Mouse (Mus musculus): Measurements from ENCODE around the gene Rdh5. TPM values are rescaled to one million over a fixed set of nuclear protein-coding genes. Genes with fewer than 3 reads are reported as not detected.
A peak's percentile ranks its signal among the peaks of the same experiment; 100 is the strongest.

Gene Rdh5
- polyA plus RNA-seq, 1 experiment from 2014 or later = 15.2 TPM

- Histone ChIP-seq H3K27me3 (ENCODE audit: control insufficient read depth, insufficient read depth, low read length) (no peaks in the 10 kb centered on the region), H3K4me3 (replicated peaks; ENCODE audit: low read depth, low read length) (peak overlapping the region; percentile 66), H3K4me2 (ENCODE audit: low read length) (peak overlapping the region; percentile 77), H3K4me1 (ENCODE audit: control insufficient read depth, insufficient read depth, low read length) (0 out of 2 replicates have a peak, but pooled peaks cover 3% of the 10 kb centered on the region), H3K9ac (replicated peaks; ENCODE audit: low read length) (no peak overlapping the region), H3K36me3 (ENCODE audit: control insufficient read depth, insufficient read depth, low read length) (no peaks in the 10 kb centered on the region), H3K9me3 (ENCODE audit: control insufficient read depth, low read length) (no peaks in the 10 kb centered on the region), H3K27ac (replicated peaks; ENCODE audit: low read depth, low read length) (no peak overlapping the region)
- WGBS = 50% methylated on average over 13 of the region's 13 CpGs
- DNase-seq (peak; percentile 47), ATAC-seq (ENCODE audit: low FRiP score, low TSS enrichment) (no peak)
Measured at GRCm38 (mm10) chr10:128908778-128909448, 13.8 kb downstream of the Rdh5 start.

GRCm38 (mm10) chr10:128904812-128905211, 17.9 kb downstream of the Rdh5 start:
- Histone ChIP-seq H3K4me3 (replicated peaks; ENCODE audit: low read depth, low read length) (no peak overlapping the region), H3K4me2 (ENCODE audit: low read length) (no peak overlapping the region), H3K9ac (replicated peaks; ENCODE audit: low read length) (no peak overlapping the region), H3K9me3 (ENCODE audit: control insufficient read depth, low read length) (no peaks in the 10 kb centered on the region), H3K36me3 (ENCODE audit: control insufficient read depth, insufficient read depth, low read length) (no peaks in the 10 kb centered on the region), H3K27ac (replicated peaks; ENCODE audit: low read depth, low read length) (no peak overlapping the region), H3K4me1 (ENCODE audit: control insufficient read depth, insufficient read depth, low read length) (no peaks in the 10 kb centered on the region), H3K27me3 (ENCODE audit: control insufficient read depth, insufficient read depth, low read length) (no peaks in the 10 kb centered on the region)
- ATAC-seq (ENCODE audit: low FRiP score, low TSS enrichment) (no peak), DNase-seq (no peak)
- WGBS = 74% methylated on average over 5 of the region's 5 CpGs

- DNase-seq = no peak
- H3K9me3 ChIP-seq (ENCODE audit: control insufficient read depth, low read length) = no peaks in the 10 kb centered on the region
- no peak overlapping the region for H3K9ac ChIP-seq (replicated peaks; ENCODE audit: low read length)
- WGBS = 79% methylated on average over 3 of the region's 3 CpGs
- H3K4me3 ChIP-seq (replicated peaks; ENCODE audit: low read depth, low read length) = no peak overlapping the region
- H3K4me2 ChIP-seq (ENCODE audit: low read length) = no peak overlapping the region
- H3K27ac ChIP-seq (replicated peaks; ENCODE audit: low read depth, low read length) = no peak overlapping the region
- ATAC-seq (ENCODE audit: low FRiP score, low TSS enrichment) = no peak
- no peaks in the 10 kb centered on the region for H3K4me1 ChIP-seq (ENCODE audit: control insufficient read depth, insufficient read depth, low read length)
- H3K36me3 ChIP-seq (ENCODE audit: control insufficient read depth, insufficient read depth, low read length) = no peaks in the 10 kb centered on the region
- H3K27me3 ChIP-seq (ENCODE audit: control insufficient read depth, insufficient read depth, low read length) = no peaks in the 10 kb centered on the region
Measured at GRCm38 (mm10) chr10:128902409-128902988, 20.2 kb downstream of the Rdh5 start.

- 87% methylated on average over 1 of the region's 1 CpGs for WGBS
- Histone ChIP-seq H3K4me3 (replicated peaks; ENCODE audit: low read depth, low read length) (no peak overlapping the region), H3K9me3 (ENCODE audit: control insufficient read depth, low read length) (no peaks in the 10 kb centered on the region), H3K27ac (replicated peaks; ENCODE audit: low read depth, low read length) (no peak overlapping the region), H3K27me3 (ENCODE audit: control insufficient read depth, insufficient read depth, low read length) (peaks cover 5% of the 10 kb centered on the region; the same call in 1 of the 2 replicates), H3K4me2 (ENCODE audit: low read length) (no peak overlapping the region), H3K36me3 (ENCODE audit: control insufficient read depth, insufficient read depth, low read length) (no peaks in the 10 kb centered on the region), H3K9ac (replicated peaks; ENCODE audit: low read length) (no peak overlapping the region), H3K4me1 (ENCODE audit: control insufficient read depth, insufficient read depth, low read length) (no peaks in the 10 kb centered on the region)
- DNase-seq (no peak), ATAC-seq (ENCODE audit: low FRiP score, low TSS enrichment) (no peak)
Measured at GRCm38 (mm10) chr10:128901409-128901808, 21.3 kb downstream of the Rdh5 start.

- no peaks in the 10 kb centered on the region for H3K36me3 ChIP-seq (ENCODE audit: control insufficient read depth, insufficient read depth, low read length)
- H3K9me3 ChIP-seq (ENCODE audit: control insufficient read depth, low read length) = no peaks in the 10 kb centered on the region
- DNase-seq (no peak), ATAC-seq (ENCODE audit: low FRiP score, low TSS enrichment) (no peak)
- peaks cover 11% of the 10 kb centered on the region for H3K27me3 ChIP-seq (ENCODE audit: control insufficient read depth, insufficient read depth, low read length)
- H3K9ac ChIP-seq (replicated peaks; ENCODE audit: low read length) = no peak within 1 kb of the TSS
- H3K4me1 ChIP-seq (ENCODE audit: control insufficient read depth, insufficient read depth, low read length) = no peaks in the 10 kb centered on the region
- no peak within 1 kb of the TSS for H3K4me2 ChIP-seq (ENCODE audit: low read length)
- WGBS = 85% methylated on average over 3 of the region's 3 CpGs
- H3K27ac ChIP-seq (replicated peaks; ENCODE audit: low read depth, low read length) = no peak within 1 kb of the TSS
- H3K4me3 ChIP-seq (replicated peaks; ENCODE audit: low read depth, low read length) = no peak within 1 kb of the TSS
Measured at GRCm38 (mm10) chr10:128900698-128901097, 22.0 kb downstream of the Rdh5 start, which contains the start of gene Cd63. TSS of gene Cd63 (plus strand) at chr10:128900989.

GRCm38 (mm10) chr10:128899759-128900490, 22.8 kb downstream of the Rdh5 start:
- Histone ChIP-seq H3K27me3 (ENCODE audit: control insufficient read depth, insufficient read depth, low read length) (peaks cover 11% of the 10 kb centered on the region), H3K4me2 (ENCODE audit: low read length) (no peak overlapping the region), H3K4me3 (replicated peaks; ENCODE audit: low read depth, low read length) (no peak overlapping the region), H3K27ac (replicated peaks; ENCODE audit: low read depth, low read length) (no peak overlapping the region), H3K4me1 (ENCODE audit: control insufficient read depth, insufficient read depth, low read length) (no peaks in the 10 kb centered on the region), H3K9me3 (ENCODE audit: control insufficient read depth, low read length) (no peaks in the 10 kb centered on the region), H3K36me3 (ENCODE audit: control insufficient read depth, insufficient read depth, low read length) (no peaks in the 10 kb centered on the region), H3K9ac (replicated peaks; ENCODE audit: low read length) (no peak overlapping the region)
- WGBS = 86% methylated on average over 6 of the region's 6 CpGs
- ATAC-seq (ENCODE audit: low FRiP score, low TSS enrichment) = no peak
- DNase-seq = no peak

- Histone ChIP-seq H3K36me3 (ENCODE audit: control insufficient read depth, insufficient read depth, low read length) (no peaks in the 10 kb centered on the region), H3K9me3 (ENCODE audit: control insufficient read depth, low read length) (no peaks in the 10 kb centered on the region), H3K4me3 (replicated peaks; ENCODE audit: low read depth, low read length) (no peak overlapping the region), H3K4me2 (ENCODE audit: low read length) (no peak overlapping the region), H3K9ac (replicated peaks; ENCODE audit: low read length) (no peak overlapping the region), H3K27ac (replicated peaks; ENCODE audit: low read depth, low read length) (no peak overlapping the region), H3K4me1 (ENCODE audit: control insufficient read depth, insufficient read depth, low read length) (peaks cover 7% of the 10 kb centered on the region; the same call in 1 of the 2 replicates), H3K27me3 (ENCODE audit: control insufficient read depth, insufficient read depth, low read length) (peaks cover 11% of the 10 kb centered on the region)
- no peak for ATAC-seq (ENCODE audit: low FRiP score, low TSS enrichment)
- 21% methylated on average over 1 of the region's 1 CpGs for WGBS
- DNase-seq = no peak
Measured at GRCm38 (mm10) chr10:128897501-128897900, 25.2 kb downstream of the Rdh5 start.

- WGBS = 63% methylated on average over 1 of the region's 1 CpGs
- H3K9me3 ChIP-seq (ENCODE audit: control insufficient read depth, low read length) = no peaks in the 10 kb centered on the region
- H3K27ac ChIP-seq (replicated peaks; ENCODE audit: low read depth, low read length) = no peak overlapping the region
- ATAC-seq (ENCODE audit: low FRiP score, low TSS enrichment) = no peak
- no peak overlapping the region for H3K9ac ChIP-seq (replicated peaks; ENCODE audit: low read length)
- H3K4me3 ChIP-seq (replicated peaks; ENCODE audit: low read depth, low read length) = no peak overlapping the region
- no peaks in the 10 kb centered on the region for H3K36me3 ChIP-seq (ENCODE audit: control insufficient read depth, insufficient read depth, low read length)
- peaks cover 9% of the 10 kb centered on the region; the same call in 1 of the 2 replicates for H3K4me1 ChIP-seq (ENCODE audit: control insufficient read depth, insufficient read depth, low read length)
- peak overlapping the region; percentile 7 for H3K4me2 ChIP-seq (ENCODE audit: low read length)
- no peak for DNase-seq
- peaks cover 11% of the 10 kb centered on the region for H3K27me3 ChIP-seq (ENCODE audit: control insufficient read depth, insufficient read depth, low read length)
Measured at GRCm38 (mm10) chr10:128896807-128897206, 25.9 kb downstream of the Rdh5 start.
